Comparison of ENCODE assay signal across 7 mouse cellular contexts in genomic region chr16:52449889-52450244, GRCm38 (mm10). TPM values are rescaled to one million over a fixed set of nuclear protein-coding genes. Genes with fewer than 3 reads are reported as not detected.
DNase-seq lines count a peak whose midpoint lies in the region; ATAC-seq and TF ChIP-seq lines count a peak whose summit lies in the region.

No protein-coding gene starts in this region.

- H3K36me3 ChIP-seq in lung, embryonic 16.5 days (ENCODE audit: control insufficient read depth, insufficient read depth, low read length) = no peaks in the 10 kb centered on the region
- no peaks in the 10 kb centered on the region for H3K36me3 ChIP-seq in forebrain, embryonic 15.5 days
- H3K36me3 ChIP-seq in liver, embryonic 14.5 days (replicated peaks; ENCODE audit: control insufficient read depth, insufficient read depth, low read depth) = no peaks in the 10 kb centered on the region
- H3K36me3 ChIP-seq in stomach, embryonic 16.5 days (ENCODE audit: control insufficient read depth, insufficient read depth, low read length) = no peaks in the 10 kb centered on the region

- ATAC-seq in lung, embryonic 16.5 days (ENCODE audit: low read depth) = no peak
- no peak for ATAC-seq in forebrain, embryonic 15.5 days (replicated peaks)
- no peak for ATAC-seq in liver, embryonic 14.5 days (ENCODE audit: insufficient read depth)
- ATAC-seq in stomach, embryonic 16.5 days (ENCODE audit: insufficient read depth, low FRiP score) = no peak

- TF ChIP-seq CTCF in liver, embryonic 14.5 days (IDR thresholded peaks at IDR 0.05; ENCODE audit: low read depth) = no peak; the same call in 1 of the 2 replicates

- WGBS in lung, embryonic 16.5 days = 9% methylated on average over 3 of the region's 3 CpGs
- WGBS in forebrain, embryonic 15.5 days = 0% methylated on average over 3 of the region's 3 CpGs
- WGBS in liver, embryonic 14.5 days (ENCODE audit: insufficient replicate concordance) = 15% methylated on average over 3 of the region's 3 CpGs
- 12% methylated on average over 3 of the region's 3 CpGs for WGBS in stomach, embryonic 16.5 days

- no peak for DNase-seq in lung, postnatal 36 days
- no peak for DNase-seq in liver, embryonic 14.5 days (ENCODE audit: low read depth in 3 of 3, low spot score in 3 of 3)
- no peak for DNase-seq in left cerebral cortex, adult 8-10 months (ENCODE audit: low spot score in 2 of 2)
- DNase-seq in cerebellum, adult 9-10 months = no peak

- peak overlapping the region; percentile 79 for H3K27ac ChIP-seq in lung, embryonic 16.5 days (ENCODE audit: low read length)
- peak overlapping the region; percentile 76 for H3K27ac ChIP-seq in forebrain, embryonic 15.5 days (replicated peaks)
- no peak overlapping the region for H3K27ac ChIP-seq in liver, embryonic 14.5 days
- H3K27ac ChIP-seq in stomach, embryonic 16.5 days (ENCODE audit: low read length) = peak overlapping the region; percentile 82

- H3K9me3 ChIP-seq in lung, embryonic 16.5 days (ENCODE audit: control insufficient read depth, low read length) = no peaks in the 10 kb centered on the region
- H3K9me3 ChIP-seq in forebrain, embryonic 15.5 days = no peaks in the 10 kb centered on the region
- no peaks in the 10 kb centered on the region for H3K9me3 ChIP-seq in liver, embryonic 14.5 days (ENCODE audit: control insufficient read depth, low read length)
- H3K9me3 ChIP-seq in stomach, embryonic 16.5 days (replicated peaks; ENCODE audit: control insufficient read depth, low read length) = no peaks in the 10 kb centered on the region

- H3K4me2 ChIP-seq in lung, embryonic 16.5 days (ENCODE audit: low read depth, low read length) = peak overlapping the region; percentile 89
- H3K4me2 ChIP-seq in forebrain, embryonic 15.5 days (replicated peaks) = peak overlapping the region; percentile 87
- peak overlapping the region; percentile 44 for H3K4me2 ChIP-seq in liver, embryonic 14.5 days (ENCODE audit: low read depth)
- peak overlapping the region; percentile 94 for H3K4me2 ChIP-seq in stomach, embryonic 16.5 days (ENCODE audit: low read depth, low read length)

- no peak for TF ChIP-seq EP300 in liver, embryonic 14.5 days (IDR thresholded peaks at IDR 0.05; ENCODE audit: low read depth)

- peak overlapping the region; percentile 78 for H3K9ac ChIP-seq in lung, embryonic 16.5 days (ENCODE audit: low read length)
- peak overlapping the region; percentile 60 for H3K9ac ChIP-seq in forebrain, embryonic 15.5 days (replicated peaks)
- H3K9ac ChIP-seq in liver, embryonic 14.5 days (replicated peaks) = no peak overlapping the region
- peak overlapping the region; percentile 74 for H3K9ac ChIP-seq in stomach, embryonic 16.5 days (ENCODE audit: low read length)

- no peaks in the 10 kb centered on the region for H3K27me3 ChIP-seq in lung, embryonic 16.5 days (ENCODE audit: control insufficient read depth, insufficient read depth, low read depth, low read length)
- H3K27me3 ChIP-seq in forebrain, embryonic 15.5 days = no peaks in the 10 kb centered on the region
- peaks cover 31% of the 10 kb centered on the region for H3K27me3 ChIP-seq in liver, embryonic 14.5 days (ENCODE audit: control insufficient read depth, insufficient read depth, low read length)
- no peaks in the 10 kb centered on the region for H3K27me3 ChIP-seq in stomach, embryonic 16.5 days (ENCODE audit: control insufficient read depth, insufficient read depth, low read length)

- peaks cover 2% of the 10 kb centered on the region; the same call in 1 of the 2 replicates for H3K4me1 ChIP-seq in lung, embryonic 16.5 days (replicated peaks; ENCODE audit: control insufficient read depth, insufficient read depth, low read length)
- peaks cover 44% of the 10 kb centered on the region for H3K4me1 ChIP-seq in forebrain, embryonic 15.5 days
- no peaks in the 10 kb centered on the region for H3K4me1 ChIP-seq in liver, embryonic 14.5 days (replicated peaks; ENCODE audit: control insufficient read depth in 2 of 2, insufficient read depth in 2 of 2, low read length in 1 of 2)
- no peaks in the 10 kb centered on the region; the same call in 1 of the 2 replicates for H3K4me1 ChIP-seq in stomach, embryonic 16.5 days (ENCODE audit: control insufficient read depth, insufficient read depth, low read length)

- peak overlapping the region; percentile 79 for H3K4me3 ChIP-seq in lung, embryonic 16.5 days (ENCODE audit: low read length)
- H3K4me3 ChIP-seq in forebrain, embryonic 15.5 days = peak overlapping the region; percentile 71
- H3K4me3 ChIP-seq in liver, embryonic 14.5 days (ENCODE audit: insufficient read depth in 1 of 2, low read depth in 2 of 2, low read length in 2 of 2) = peak overlapping the region; percentile 58 to 64; a peak in 3 of 4 replicates
- H3K4me3 ChIP-seq in stomach, embryonic 16.5 days (replicated peaks; ENCODE audit: low read length) = peak overlapping the region; percentile 90

RNA-seq across cellular contexts. Expression of gene Alcam, which starts 4.0 kb away (rescaled TPM):
- 43.0 and 45.7 TPM in 2 replicates for polyA plus RNA-seq in lung, embryonic 16.5 days (2015; fragmentation: Nextera tagmentation; extraction: Ambion mirVana)
- 20.7 and 22.5 TPM in 2 replicates for polyA plus RNA-seq in forebrain, embryonic 15.5 days (2015; fragmentation: Nextera tagmentation; extraction: Ambion mirVana)
- polyA plus RNA-seq in liver, embryonic 14.5 days (2012; rRNA removed) = 5.7 and 7.3 TPM in 2 replicates
- polyA plus RNA-seq in liver, embryonic 14.5 days (2014; fragmentation: Nextera tagmentation; extraction: Ambion mirVana) = 7.5 and 8.1 TPM in 2 replicates
- polyA plus RNA-seq in stomach, embryonic 16.5 days (2015; fragmentation: Nextera tagmentation; extraction: Ambion mirVana) = 61.2 and 62.5 TPM in 2 replicates
- total RNA-seq in left cerebral cortex, adult 8-10 months (2022) = 100 to 1,000 TPM; 181 to 202 (median 186) TPM

Comparison
In these comparisons a context has a peak if more than half of its experiments do, and no peak if none do; other contexts are left out.
1. H3K4me2 ChIP-seq: peak in every context shown above with its lines; median percentile 94 in stomach, embryonic 16.5 days; 89 in lung, embryonic 16.5 days; 87 in forebrain, embryonic 15.5 days; 44 in liver, embryonic 14.5 days.